Mouse (Mus musculus): ENCODE measurements around the gene Capns1. TPM values are rescaled to one million over a fixed set of nuclear protein-coding genes. Genes with fewer than 3 reads are reported as not detected.

Capns1 gene
- 109 and 119 TPM in 2 replicates for polyA plus RNA-seq (2012; rRNA removed)

GRCm38 (mm10) chr7:30198481-30198971, at the start of gene Capns1:
Gene Capns1, minus strand, starts transcription at chr7:30198811.

GRCm38 (mm10) chr7:30235625-30236024, 37.0 kb upstream of the Capns1 start, which contains the start of gene Ovol3:
Gene Ovol3, minus strand, starts transcription at chr7:30235725.

GRCm38 (mm10) chr7:30231669-30232454, 33.3 kb upstream of the Capns1 start, which contains the start of the genes Polr2i and Tbcb:
Gene Polr2i, plus strand, starts transcription at chr7:30231948.
Gene Tbcb, minus strand, starts transcription at chr7:30232272.

GRCm38 (mm10) chr7:30183879-30184289, 14.7 kb downstream of the Capns1 start, which contains the start of gene Cox7a1:
Gene Cox7a1, plus strand, starts transcription at chr7:30184144.

DNA sequence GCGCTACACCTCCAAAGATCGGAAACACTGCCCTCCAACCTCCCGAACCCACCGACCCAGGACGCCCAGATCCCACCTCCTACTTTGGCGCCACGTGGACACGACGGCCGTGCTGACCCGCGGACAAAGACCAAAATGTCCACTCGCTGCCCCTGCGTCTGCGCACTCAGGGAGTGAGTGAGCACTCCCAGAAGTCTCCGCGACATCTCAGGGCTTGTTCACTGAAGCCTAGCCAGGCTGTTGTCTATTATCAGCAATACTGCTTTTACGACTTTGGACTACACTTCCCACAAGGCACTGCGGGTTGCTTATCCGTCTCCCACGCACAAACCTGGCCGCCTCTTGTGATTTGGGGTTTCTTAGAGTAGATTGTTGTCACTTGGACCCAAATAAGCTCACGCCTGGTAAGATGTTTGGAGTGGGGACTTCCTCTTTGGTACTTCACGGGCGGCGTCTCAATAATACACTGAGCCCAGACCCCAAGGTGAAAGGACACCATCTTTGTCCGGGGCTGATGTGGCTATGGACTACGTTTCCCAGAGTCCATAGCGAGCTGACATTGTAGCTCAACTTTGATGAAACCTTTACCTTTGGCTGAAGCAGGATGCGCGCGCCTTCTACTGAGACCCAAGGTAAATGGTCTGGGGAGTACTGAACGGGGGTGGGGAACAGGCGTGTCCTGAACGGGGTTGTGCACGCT, 28.9 kb downstream of the Capns1 start, which contains the start of gene Zfp146:
TSS of gene Zfp146 (minus strand) at position 168 of the 700 bp plus-strand sequence.

Other genes with a start within 250 kb of the Capns1 start
- gene Zfp74, start 244.7 kb downstream of the Capns1 start, polyA plus RNA-seq (2012; rRNA removed) = 1.4 and 1.6 TPM in 2 replicates
- gene Zfp568, start 214.9 kb downstream of the Capns1 start, polyA plus RNA-seq (2012; rRNA removed) = 5.8 and 6.6 TPM in 2 replicates
- gene Zfp14, start 147.4 kb downstream of the Capns1 start, polyA plus RNA-seq (2012; rRNA removed) = 0.31 and 0.33 TPM in 2 replicates
- gene Zfp82, start 125.9 kb downstream of the Capns1 start, polyA plus RNA-seq (2012; rRNA removed) = 0.60 and 0.68 TPM in 2 replicates
- gene Gm26920, start 108.4 kb downstream of the Capns1 start, polyA plus RNA-seq (2012; rRNA removed) = 0.02 TPM in 2 replicates
- gene Zfp566, start 108.3 kb downstream of the Capns1 start, polyA plus RNA-seq (2012; rRNA removed) = 1.1 and 1.2 TPM in 2 replicates
- gene Zfp260, start 104.0 kb downstream of the Capns1 start, polyA plus RNA-seq (2012; rRNA removed) = 5.0 and 5.6 TPM in 2 replicates
- gene Zfp382, start 76.9 kb downstream of the Capns1 start, polyA plus RNA-seq (2012; rRNA removed) = 0.57 and 0.73 TPM in 2 replicates
- 22.7 and 23.5 TPM in 2 replicates for gene Zfp146, start 29.1 kb downstream of the Capns1 start, polyA plus RNA-seq (2012; rRNA removed)
- gene Cox7a1, start 14.7 kb downstream of the Capns1 start, polyA plus RNA-seq (2012; rRNA removed) = 2.8 and 3.4 TPM in 2 replicates
- gene Polr2i, start 33.1 kb upstream of the Capns1 start, polyA plus RNA-seq (2012; rRNA removed) = 64.7 and 70.6 TPM in 2 replicates
- 24.6 and 27.0 TPM in 2 replicates for gene Tbcb, start 33.5 kb upstream of the Capns1 start, polyA plus RNA-seq (2012; rRNA removed)
- gene Ovol3, start 36.9 kb upstream of the Capns1 start, polyA plus RNA-seq (2012; rRNA removed) = 0.07 TPM in 1 of 2 replicates, not detected in the other
- not detected in 2 replicates for gene Thap8, start 81.3 kb upstream of the Capns1 start, polyA plus RNA-seq (2012; rRNA removed)
- 12.3 and 12.9 TPM in 2 replicates for gene Wdr62, start 81.6 kb upstream of the Capns1 start, polyA plus RNA-seq (2012; rRNA removed)
- gene Clip3, start 92.9 kb upstream of the Capns1 start, polyA plus RNA-seq (2012; rRNA removed) = 0.85 and 0.99 TPM in 2 replicates
- gene Alkbh6, start 109.9 kb upstream of the Capns1 start, polyA plus RNA-seq (2012; rRNA removed) = 13.6 and 13.9 TPM in 2 replicates
- gene Syne4, start 116.0 kb upstream of the Capns1 start, polyA plus RNA-seq (2012; rRNA removed) = 9.4 and 10.6 TPM in 2 replicates
- 0.12 and 0.16 TPM in 2 replicates for gene E130208F15Rik, start 122.9 kb upstream of the Capns1 start, polyA plus RNA-seq (2012; rRNA removed)
- 4.5 and 5.2 TPM in 2 replicates for gene Sdhaf1, start 125.1 kb upstream of the Capns1 start, polyA plus RNA-seq (2012; rRNA removed)
- 1.1 and 1.2 TPM in 2 replicates for gene Lrfn3, start 164.0 kb upstream of the Capns1 start, polyA plus RNA-seq (2012; rRNA removed)
- gene Tyrobp, start 214.9 kb upstream of the Capns1 start, polyA plus RNA-seq (2012; rRNA removed) = 65.2 and 83.0 TPM in 2 replicates
- 2.0 and 2.7 TPM in 2 replicates for gene Hcst, start 221.0 kb upstream of the Capns1 start, polyA plus RNA-seq (2012; rRNA removed)
- gene Nfkbid, start 222.9 kb upstream of the Capns1 start, polyA plus RNA-seq (2012; rRNA removed) = 0.76 and 1.2 TPM in 2 replicates
- 2.6 and 3.0 TPM in 2 replicates for gene Aplp1, start 246.7 kb upstream of the Capns1 start, polyA plus RNA-seq (2012; rRNA removed)

Data from liver, embryonic 14 days (tissue).